Mouse (Mus musculus): ENCODE measurements around the gene Cacng8. TPM values are rescaled to one million over a fixed set of nuclear protein-coding genes. Genes with fewer than 3 reads are reported as not detected.

Gene Cacng8
- polyA plus RNA-seq, 1 experiment: 0.11 TPM

- H3K27me3 ChIP-seq (replicated peaks; ENCODE audit: control insufficient read depth, insufficient read depth, low read length): no peaks in the 10 kb centered on the region
- TF ChIP-seq CTCF (conservative IDR thresholded peaks at IDR 0.05; ENCODE audit: insufficient read depth, insufficient read length, low read depth, low read length): no peak
- H3K36me3 ChIP-seq (ENCODE audit: control insufficient read depth, insufficient read depth, low read length): no peaks in the 10 kb centered on the region
- WGBS: 50% methylated on average over 4 of the region's 4 CpGs
- no peak overlapping the region for H3K4me3 ChIP-seq (ENCODE audit: insufficient read depth, low read depth, low read length)
- no peaks in the 10 kb centered on the region for H3K4me1 ChIP-seq (ENCODE audit: control insufficient read depth, insufficient read depth, low read length)
- peak; percentile 54 for DNase-seq
- H3K27ac ChIP-seq (ENCODE audit: insufficient read depth, low read depth, low read length): no peak overlapping the region
Measured at GRCm38 (mm10) chr7:3370407-3370806, 20.1 kb upstream of the Cacng8 start.

- no peaks in the 10 kb centered on the region for H3K4me1 ChIP-seq (ENCODE audit: control insufficient read depth, insufficient read depth, low read length)
- H3K27ac ChIP-seq (ENCODE audit: insufficient read depth, low read depth, low read length): no peak overlapping the region
- no peak overlapping the region for H3K4me3 ChIP-seq (ENCODE audit: insufficient read depth, low read depth, low read length)
- TF ChIP-seq CTCF (conservative IDR thresholded peaks at IDR 0.05; ENCODE audit: insufficient read depth, insufficient read length, low read depth, low read length) (no peak), POLR2A (IDR thresholded peaks at IDR 0.05; ENCODE audit: low read depth, low read length) (no peak)
- no peaks in the 10 kb centered on the region for H3K36me3 ChIP-seq (ENCODE audit: control insufficient read depth, insufficient read depth, low read length)
- WGBS: 48% methylated on average over 2 of the region's 2 CpGs
- H3K27me3 ChIP-seq (replicated peaks; ENCODE audit: control insufficient read depth, insufficient read depth, low read length): no peaks in the 10 kb centered on the region
- DNase-seq: no peak
Measured at GRCm38 (mm10) chr7:3372376-3372775, 18.1 kb upstream of the Cacng8 start.

GRCm38 (mm10) chr7:3373754-3374153 is 16.7 kb upstream of the Cacng8 start:
- Histone ChIP-seq H3K27ac (ENCODE audit: insufficient read depth, low read depth, low read length) (no peak overlapping the region), H3K4me1 (ENCODE audit: control insufficient read depth, insufficient read depth, low read length) (no peaks in the 10 kb centered on the region), H3K27me3 (replicated peaks; ENCODE audit: control insufficient read depth, insufficient read depth, low read length) (no peaks in the 10 kb centered on the region), H3K4me3 (ENCODE audit: insufficient read depth, low read depth, low read length) (no peak overlapping the region), H3K36me3 (ENCODE audit: control insufficient read depth, insufficient read depth, low read length) (no peaks in the 10 kb centered on the region)
- WGBS: 57% methylated on average over 8 of the region's 8 CpGs
- peak; percentile 8 for DNase-seq
- TF ChIP-seq CTCF (conservative IDR thresholded peaks at IDR 0.05; ENCODE audit: insufficient read depth, insufficient read length, low read depth, low read length): no peak
- TF ChIP-seq POLR2A (IDR thresholded peaks at IDR 0.05; ENCODE audit: low read depth, low read length): no peak

- 40% methylated on average over 4 of the region's 4 CpGs for WGBS
- TF ChIP-seq CTCF (conservative IDR thresholded peaks at IDR 0.05; ENCODE audit: insufficient read depth, insufficient read length, low read depth, low read length) (peak; percentile 48), POLR2A (IDR thresholded peaks at IDR 0.05; ENCODE audit: low read depth, low read length) (no peak)
- DNase-seq: peak; percentile 53
Measured at GRCm38 (mm10) chr7:3376831-3377230, 13.7 kb upstream of the Cacng8 start.

GRCm38 (mm10) chr7:3382123-3382522 is 8.4 kb upstream of the Cacng8 start:
- no peaks in the 10 kb centered on the region for H3K27me3 ChIP-seq (replicated peaks; ENCODE audit: control insufficient read depth, insufficient read depth, low read length)
- no peak overlapping the region for H3K27ac ChIP-seq (ENCODE audit: insufficient read depth, low read depth, low read length)
- 82% methylated on average over 9 of the region's 9 CpGs for WGBS
- no peak overlapping the region for H3K4me3 ChIP-seq (ENCODE audit: insufficient read depth, low read depth, low read length)
- no peaks in the 10 kb centered on the region for H3K4me1 ChIP-seq (ENCODE audit: control insufficient read depth, insufficient read depth, low read length)
- no peaks in the 10 kb centered on the region for H3K36me3 ChIP-seq (ENCODE audit: control insufficient read depth, insufficient read depth, low read length)
- TF ChIP-seq POLR2A (IDR thresholded peaks at IDR 0.05; ENCODE audit: low read depth, low read length) (no peak), CTCF (conservative IDR thresholded peaks at IDR 0.05; ENCODE audit: insufficient read depth, insufficient read length, low read depth, low read length) (no peak)
- no peak for DNase-seq

More at GRCm38 (mm10) chr7:3376831-3377230, 13.7 kb upstream of the Cacng8 start:
- H3K36me3 ChIP-seq (ENCODE audit: control insufficient read depth, insufficient read depth, low read length): no peaks in the 10 kb centered on the region
- H3K4me3 ChIP-seq (ENCODE audit: insufficient read depth, low read depth, low read length): no peak overlapping the region
- no peak overlapping the region for H3K27ac ChIP-seq (ENCODE audit: insufficient read depth, low read depth, low read length)
- H3K4me1 ChIP-seq (ENCODE audit: control insufficient read depth, insufficient read depth, low read length): no peaks in the 10 kb centered on the region
- H3K27me3 ChIP-seq (replicated peaks; ENCODE audit: control insufficient read depth, insufficient read depth, low read length): no peaks in the 10 kb centered on the region

- no peaks in the 10 kb centered on the region for H3K27me3 ChIP-seq (replicated peaks; ENCODE audit: control insufficient read depth, insufficient read depth, low read length)
- no peak overlapping the region for H3K27ac ChIP-seq (ENCODE audit: insufficient read depth, low read depth, low read length)
- 0 out of 2 replicates have a peak, but pooled peaks cover 3% of the 10 kb centered on the region for H3K4me1 ChIP-seq (ENCODE audit: control insufficient read depth, insufficient read depth, low read length)
- no peaks in the 10 kb centered on the region for H3K36me3 ChIP-seq (ENCODE audit: control insufficient read depth, insufficient read depth, low read length)
- DNase-seq: no peak
- no peak overlapping the region for H3K4me3 ChIP-seq (ENCODE audit: insufficient read depth, low read depth, low read length)
- no peak for TF ChIP-seq CTCF (conservative IDR thresholded peaks at IDR 0.05; ENCODE audit: insufficient read depth, insufficient read length, low read depth, low read length)
- TF ChIP-seq POLR2A (IDR thresholded peaks at IDR 0.05; ENCODE audit: low read depth, low read length): no peak
- WGBS: 92% methylated on average over 5 of the region's 5 CpGs
Measured at GRCm38 (mm10) chr7:3384807-3385319, 5.6 kb upstream of the Cacng8 start.

GRCm38 (mm10) chr7:3386036-3386730 is 4.3 kb upstream of the Cacng8 start:
- no peaks in the 10 kb centered on the region for H3K36me3 ChIP-seq (ENCODE audit: control insufficient read depth, insufficient read depth, low read length)
- H3K4me1 ChIP-seq (ENCODE audit: control insufficient read depth, insufficient read depth, low read length): 0 out of 2 replicates have a peak, but pooled peaks cover 3% of the 10 kb centered on the region
- H3K27ac ChIP-seq (ENCODE audit: insufficient read depth, low read depth, low read length): no peak overlapping the region
- no peaks in the 10 kb centered on the region for H3K27me3 ChIP-seq (replicated peaks; ENCODE audit: control insufficient read depth, insufficient read depth, low read length)
- H3K4me3 ChIP-seq (ENCODE audit: insufficient read depth, low read depth, low read length): no peak overlapping the region
- WGBS: 81% methylated on average over 6 of the region's 6 CpGs
- TF ChIP-seq POLR2A (IDR thresholded peaks at IDR 0.05; ENCODE audit: low read depth, low read length): no peak
- no peak for TF ChIP-seq CTCF (conservative IDR thresholded peaks at IDR 0.05; ENCODE audit: insufficient read depth, insufficient read length, low read depth, low read length)
- no peak for DNase-seq
